Mouse (Mus musculus) hindbrain, postnatal 0 days (tissue): Measurements from ENCODE around the gene Gm49395. TPM values are rescaled to one million over a fixed set of nuclear protein-coding genes. Genes with fewer than 3 reads are reported as not detected.

Experiments
- ATAC-seq: fragments of 200-750 bp; cut with Nextera tagmentation; 2 replicates; pipeline ENCODE4 v1.8.0; 2017; ENCODE audit warnings: mild to moderate bottlenecking, moderate TSS enrichment, moderate library complexity
- DNase-seq: peaks from one replicate; pipeline ENCODE4 v3.0.0-alpha.2; 2015; ENCODE audit warnings: low spot score
- H3K27ac ChIP-seq: fragments of 300-500 bp; sonication (generic); 2 replicates; pipeline ENCODE4 v1.5.1; 2014; ENCODE audit warnings: mild to moderate bottlenecking
- H3K27me3 ChIP-seq: fragments of 300-500 bp; sonication (generic); 2 replicates; pipeline ENCODE4 v1.6.1; 2014; ENCODE audit warnings: low read length, mixed read lengths; ENCODE audit not compliant: insufficient read depth
- H3K36me3 ChIP-seq: fragments of 300-500 bp; sonication (generic); 2 replicates; pipeline ENCODE4 v1.6.1; 2014; ENCODE audit warnings: low read length, mixed read lengths; ENCODE audit not compliant: insufficient read depth
- H3K4me1 ChIP-seq: fragments of 300-500 bp; sonication (generic); 2 replicates; pipeline ENCODE4 v1.6.1; 2014; ENCODE audit warnings: antibody characterized with exemption, low read length, mixed read lengths; ENCODE audit not compliant: insufficient read depth
- H3K4me2 ChIP-seq: fragments of 300-500 bp; sonication (generic); 2 replicates; pipeline ENCODE4 v1.6.1; 2014; ENCODE audit warnings: low read depth, mild to moderate bottlenecking, low read length, moderate library complexity, mixed read lengths
- H3K4me3 ChIP-seq: fragments of 300-500 bp; sonication (generic); 2 replicates; pipeline ENCODE4 v1.5.1; 2014; ENCODE audit warnings: low read length
- H3K9ac ChIP-seq: fragments of 300-500 bp; sonication (generic); replicated peaks from 2 replicates; pipeline ENCODE4 v1.6.1; 2014; ENCODE audit warnings: mild to moderate bottlenecking, low read length, moderate library complexity, mixed read lengths
- H3K9me3 ChIP-seq: fragments of 300-500 bp; sonication (generic); 2 replicates; pipeline ENCODE4 v1.6.1; 2016; ENCODE audit warnings: low read length, mixed read lengths
- CTCF ChIP-seq: IDR thresholded peaks from 2 replicates; pipeline ENCODE4 v1.5.1; 2016; ENCODE audit warnings: antibody characterized with exemption, control low read depth, low read depth
- WGBS: fragments of 180-500 bp; shearing (Covaris S2); extraction: QIAGEN DNeasy Blood & Tissue Kit; methylation state at CpG from one replicate; pipeline ENCODE4 v1.1.7; 2014; 5-methylcytosine and 5-hydroxymethylcytosine counted together
- polyA plus RNA-seq: library from polyadenylated mRNA; unstranded; fragments of >200 nt; fragmentation: Nextera tagmentation; extraction: Ambion mirVana; gene quantifications from 2 replicates; pipeline ENCODE4 v1.2.1, GENCODE M21; 2015
- total RNA-seq: library from RNA; depleted of rRNA; stranded (reverse); fragments of >200 nt; gene quantifications from 2 replicates; pipeline ENCODE4 v1.2.3, GENCODE M21; 2014

The Gm49395 gene
- total and polyA plus RNA-seq, 2 experiments from 2014 or later, result 2.9 TPM; not detected in 1

GRCm38 (mm10) chr13:115090977-115091445, 10.7 kb downstream of the Gm49395 start:
- Histone ChIP-seq H3K9ac (peak overlapping the region; percentile 46; the same call in 1 of the 2 replicates), H3K36me3 (0 out of 2 replicates have a peak, but pooled peaks cover 5% of the 10 kb centered on the region), H3K27ac (peak overlapping the region; percentile 76; the same call in 1 of the 2 replicates), H3K27me3 (no peaks in the 10 kb centered on the region), H3K9me3 (no peaks in the 10 kb centered on the region; the same call in 1 of the 2 replicates), H3K4me2 (peak overlapping the region; percentile 99), H3K4me1 (no peaks in the 10 kb centered on the region), H3K4me3 (peak overlapping the region; percentile 62)
- TF ChIP-seq CTCF, result no peak
- 51% methylated on average over 9 of the region's 9 CpGs for WGBS
- ATAC-seq, result no peak
- no peak for DNase-seq

DNA sequence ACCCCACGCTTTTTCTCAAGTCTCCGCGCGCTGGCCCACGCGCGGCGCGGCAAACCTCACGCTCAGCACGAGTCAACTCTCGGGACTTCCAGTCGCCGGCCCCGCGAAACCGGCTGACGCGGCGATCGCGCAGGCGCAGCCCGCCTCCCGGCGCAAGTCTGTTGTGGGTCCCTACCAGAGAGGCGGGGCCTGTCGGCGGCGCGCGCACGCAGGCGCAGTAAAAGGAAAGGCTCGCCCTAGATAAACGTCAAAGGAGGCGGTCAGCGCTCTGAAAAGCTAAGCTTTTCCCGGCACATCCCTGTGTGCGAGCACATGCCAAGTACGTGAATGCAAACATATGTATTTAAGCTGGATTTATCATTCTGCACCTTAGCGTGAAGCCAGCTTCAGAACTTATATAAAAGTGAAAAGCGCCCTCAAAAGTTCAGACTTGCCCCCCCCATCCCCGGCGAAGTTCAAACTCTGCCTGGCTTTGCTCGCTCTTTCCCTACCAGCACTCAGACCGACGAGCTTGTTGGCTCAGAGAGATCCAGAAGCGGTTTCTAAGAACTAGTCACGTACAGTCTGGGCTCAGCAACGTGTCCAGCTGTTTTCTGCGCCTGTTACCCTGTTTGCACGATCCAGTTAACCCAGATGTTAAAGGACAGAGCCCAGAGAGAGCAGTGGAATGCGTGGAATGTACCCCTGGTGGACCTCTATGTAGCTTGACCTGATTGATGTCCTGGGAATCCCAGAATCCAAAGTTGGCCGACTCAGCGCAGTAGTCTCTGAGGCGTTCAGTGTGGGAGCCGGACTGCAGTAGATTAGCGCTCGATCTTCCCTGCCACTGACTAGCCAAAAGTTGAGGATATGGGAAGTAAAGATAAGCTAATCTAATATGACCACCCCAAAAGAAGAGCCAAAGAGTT, 11.4 kb downstream of the Gm49395 start, which contains the start of gene Pelo:
Pelo (minus strand) TSS at position 118 of the 908 bp plus-strand sequence.
- ATAC-seq, result peak; percentile 97
- Histone ChIP-seq H3K4me3 (peak within 1 kb of the TSS; percentile 62), H3K27me3 (no peaks in the 10 kb centered on the region), H3K4me2 (peak within 1 kb of the TSS; percentile 99), H3K9me3 (no peaks in the 10 kb centered on the region; the same call in 1 of the 2 replicates), H3K27ac (peak within 1 kb of the TSS; percentile 76), H3K9ac (peak within 1 kb of the TSS; percentile 46), H3K4me1 (no peaks in the 10 kb centered on the region), H3K36me3 (0 out of 2 replicates have a peak, but pooled peaks cover 5% of the 10 kb centered on the region)
- TF ChIP-seq CTCF, result no peak
- DNase-seq, result peak; percentile 96
- WGBS, result 2% methylated on average over 60 of the region's 60 CpGs

GRCm38 (mm10) chr13:115089395-115090025, 12.2 kb downstream of the Gm49395 start:
- peak overlapping the region; percentile 76; the same call in 1 of the 2 replicates for H3K27ac ChIP-seq
- peak overlapping the region; percentile 62 for H3K4me3 ChIP-seq
- H3K27me3 ChIP-seq, result no peaks in the 10 kb centered on the region
- 0 out of 2 replicates have a peak, but pooled peaks cover 5% of the 10 kb centered on the region for H3K36me3 ChIP-seq
- H3K9ac ChIP-seq, result peak overlapping the region; percentile 46
- peak overlapping the region; percentile 99 for H3K4me2 ChIP-seq
- DNase-seq (peak; percentile 25), ATAC-seq (peak; percentile 68)
- no peaks in the 10 kb centered on the region for H3K4me1 ChIP-seq
- no peaks in the 10 kb centered on the region; the same call in 1 of the 2 replicates for H3K9me3 ChIP-seq
- TF ChIP-seq CTCF, result no peak
- WGBS, result 5% methylated on average over 32 of the region's 35 CpGs

- Histone ChIP-seq H3K36me3 (0 out of 2 replicates have a peak, but pooled peaks cover 5% of the 10 kb centered on the region), H3K4me2 (peak overlapping the region; percentile 99), H3K4me1 (no peaks in the 10 kb centered on the region), H3K9ac (peak overlapping the region; percentile 46), H3K4me3 (peak overlapping the region; percentile 62), H3K27ac (no peak overlapping the region), H3K9me3 (no peaks in the 10 kb centered on the region; the same call in 1 of the 2 replicates), H3K27me3 (no peaks in the 10 kb centered on the region)
- DNase-seq (peak; percentile 1), ATAC-seq (no peak)
- WGBS, result 67% methylated on average over 11 of the region's 11 CpGs
- no peak for TF ChIP-seq CTCF
These were observed 12.7 kb downstream of the Gm49395 start for GRCm38 (mm10) chr13:115089020-115089394.

GRCm38 (mm10) chr13:115085974-115086373, 15.7 kb downstream of the Gm49395 start:
- Histone ChIP-seq H3K9me3 (no peaks in the 10 kb centered on the region; the same call in 1 of the 2 replicates), H3K27me3 (no peaks in the 10 kb centered on the region), H3K27ac (no peak overlapping the region), H3K4me2 (no peak overlapping the region), H3K4me1 (no peaks in the 10 kb centered on the region), H3K4me3 (no peak overlapping the region), H3K36me3 (0 out of 2 replicates have a peak, but pooled peaks cover 5% of the 10 kb centered on the region), H3K9ac (no peak overlapping the region)
- no peak for TF ChIP-seq CTCF
- no peak for ATAC-seq
- no peak for DNase-seq
- WGBS, result 90% methylated on average over 6 of the region's 6 CpGs

- H3K4me1 ChIP-seq, result no peaks in the 10 kb centered on the region
- no peak for ATAC-seq
- H3K27me3 ChIP-seq, result no peaks in the 10 kb centered on the region
- TF ChIP-seq CTCF, result no peak
- H3K27ac ChIP-seq, result no peak overlapping the region
- WGBS, result 94% methylated on average over 7 of the region's 7 CpGs
- no peak overlapping the region for H3K4me2 ChIP-seq
- no peak overlapping the region for H3K4me3 ChIP-seq
- no peak for DNase-seq
- no peaks in the 10 kb centered on the region; the same call in 1 of the 2 replicates for H3K9me3 ChIP-seq
- H3K36me3 ChIP-seq, result no peaks in the 10 kb centered on the region
- H3K9ac ChIP-seq, result no peak overlapping the region
These were observed 19.4 kb downstream of the Gm49395 start for GRCm38 (mm10) chr13:115082339-115082738.
